Mouse (Mus musculus) hindbrain, embryonic 10.5 days (tissue): ENCODE results near the gene Vmn1r88. TPM values are rescaled to one million over a fixed set of nuclear protein-coding genes. Genes with fewer than 3 reads are reported as not detected.
"Not testable (repeated sequence)": the region's sequence is repeated elsewhere in the genome, so short reads cannot be mapped to it uniquely, and the experiment has no call there.

ENCODE experiments used
- DNase-seq: peaks from one replicate; pipeline ENCODE4 v3.0.0-alpha.2; 2017; ENCODE audit warnings: low spot score
- H3K27ac ChIP-seq: fragments of 300-500 bp; sonication (generic); 2 replicates; pipeline ENCODE4 v1.5.1; 2016; ENCODE audit warnings: mild to moderate bottlenecking, moderate library complexity
- H3K27me3 ChIP-seq: fragments of 300-500 bp; sonication (generic); 2 replicates; pipeline ENCODE4 v1.6.1; 2016; ENCODE audit warnings: mild to moderate bottlenecking; ENCODE audit not compliant: poor library complexity, insufficient read depth, severe bottlenecking
- H3K36me3 ChIP-seq: fragments of 300-500 bp; sonication (generic); 2 replicates; pipeline ENCODE4 v1.6.1; 2016; ENCODE audit warnings: mild to moderate bottlenecking, moderate library complexity
- H3K4me1 ChIP-seq: fragments of 300-500 bp; sonication (generic); replicated peaks from 2 replicates; pipeline ENCODE4 v1.6.1; 2016; ENCODE audit warnings: mild to moderate bottlenecking
- H3K4me3 ChIP-seq: fragments of 300-500 bp; sonication (generic); 2 replicates; pipeline ENCODE4 v1.5.1; 2016; ENCODE audit warnings: mild to moderate bottlenecking, moderate library complexity
- H3K9me3 ChIP-seq: fragments of 300-500 bp; sonication (generic); 2 replicates; pipeline ENCODE4 v1.6.1; 2016; ENCODE audit warnings: mild to moderate bottlenecking, moderate library complexity
- WGBS: fragments of 180-500 bp; shearing (Covaris S2); methylation state at CpG from one replicate; pipeline ENCODE4 v1.1.7; 2016; 5-methylcytosine and 5-hydroxymethylcytosine counted together
- polyA plus RNA-seq: library from polyadenylated mRNA; unstranded; fragments of >200 nt; fragmentation: Nextera tagmentation; extraction: Ambion mirVana; gene quantifications from 2 replicates; pipeline ENCODE4 v1.2.1, GENCODE M21; 2016

Vmn1r88 gene
- polyA plus RNA-seq: not detected in 2 replicates

GRCm38 (mm10) chr7:13159268-13159667 lies at the start of gene Vmn1r88:
TSS of gene Vmn1r88 (plus strand) at chr7:13159568.
- Histone ChIP-seq H3K4me3 (no peak within 1 kb of the TSS), H3K4me1 (no peaks in the 10 kb centered on the region), H3K36me3 (no peaks in the 10 kb centered on the region), H3K27ac (no peak within 1 kb of the TSS), H3K9me3 (no peaks in the 10 kb centered on the region), H3K27me3 (no peaks in the 10 kb centered on the region)
- DNase-seq: no peak

DNA sequence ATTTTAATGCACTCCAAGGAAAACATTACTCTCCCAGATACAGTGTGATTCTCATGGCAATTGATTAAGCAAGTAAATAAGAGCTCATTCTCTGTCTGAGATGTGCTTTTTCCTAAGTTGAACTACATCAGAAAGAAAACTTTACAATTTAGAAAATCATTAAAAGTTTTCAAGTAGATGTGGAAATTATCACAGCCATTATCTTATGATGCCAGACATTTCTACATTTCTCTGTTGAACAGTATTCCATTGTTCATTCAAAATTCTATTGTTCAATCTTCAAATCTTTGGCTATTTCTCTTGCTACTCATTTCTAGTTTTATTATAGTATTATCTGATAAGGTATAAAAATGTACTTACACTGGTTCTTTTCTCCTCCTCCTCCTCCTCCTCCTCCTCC lies 39.6 kb upstream of the Vmn1r88 start, which contains the start of gene Vmn1r86:
TSS of gene Vmn1r86 (minus strand) at position 101 of the 400 bp plus-strand sequence.
- H3K27ac ChIP-seq: no peak within 1 kb of the TSS
- no peaks in the 10 kb centered on the region for H3K9me3 ChIP-seq
- no peaks in the 10 kb centered on the region for H3K36me3 ChIP-seq
- no peak for DNase-seq
- no peak within 1 kb of the TSS for H3K4me3 ChIP-seq
- H3K27me3 ChIP-seq: no peaks in the 10 kb centered on the region
- no peaks in the 10 kb centered on the region for H3K4me1 ChIP-seq

- not testable (repeated sequence) for H3K9me3 ChIP-seq, H3K27me3 ChIP-seq, H3K4me1 ChIP-seq, H3K36me3 ChIP-seq, H3K27ac ChIP-seq
- H3K4me3 ChIP-seq: peak overlapping the region; percentile 40
- WGBS: 1% methylated on average over 24 of the region's 34 CpGs
- peak; percentile 6 for DNase-seq
Observed at GRCm38 (mm10) chr7:13123554-13124153, 35.7 kb upstream of the Vmn1r88 start.

DNA sequence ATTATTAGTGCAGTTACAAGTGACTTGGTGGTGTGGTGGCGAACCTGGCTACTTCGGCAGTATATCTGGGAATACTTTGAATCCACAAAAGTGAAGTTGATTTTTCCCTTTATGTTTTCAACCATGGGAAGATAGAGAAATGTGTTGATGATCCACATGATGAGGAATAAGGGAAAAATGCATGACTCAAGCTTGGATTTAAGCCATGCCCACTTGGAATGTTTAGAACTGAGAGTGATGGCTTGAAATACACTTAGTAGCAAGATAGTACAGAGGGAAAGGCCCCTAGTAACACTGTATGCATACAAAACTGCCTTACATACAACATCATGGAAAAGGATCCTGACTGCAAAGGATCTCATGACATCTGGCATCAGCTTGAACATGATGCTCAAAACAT lies 27.5 kb upstream of the Vmn1r88 start:
- no peaks in the 10 kb centered on the region for H3K9me3 ChIP-seq
- no peak overlapping the region for H3K4me3 ChIP-seq
- WGBS: 93% methylated on average over 2 of the region's 2 CpGs
- no peak for DNase-seq
- no peaks in the 10 kb centered on the region for H3K27me3 ChIP-seq
- H3K36me3 ChIP-seq: no peaks in the 10 kb centered on the region
- no peak overlapping the region for H3K27ac ChIP-seq
- no peaks in the 10 kb centered on the region for H3K4me1 ChIP-seq

DNA sequence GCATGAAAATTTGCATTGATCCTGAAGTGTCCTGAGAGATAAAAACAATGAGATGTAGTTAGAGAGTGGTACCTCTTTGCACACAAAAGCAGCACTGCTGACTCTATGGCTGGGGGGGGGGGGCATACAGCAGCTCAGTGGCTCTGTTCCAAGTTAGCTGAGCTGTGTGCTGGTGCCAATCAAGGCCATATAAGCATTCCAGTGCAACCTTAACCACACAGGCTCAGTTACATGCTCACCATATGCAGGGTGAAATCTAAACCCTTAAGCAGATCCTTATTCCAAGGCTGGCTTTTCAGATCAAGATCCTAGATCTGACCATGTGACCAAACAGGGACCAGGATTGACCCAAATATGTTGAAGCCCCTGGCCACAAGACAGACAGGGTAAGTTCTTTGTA lies 22.0 kb upstream of the Vmn1r88 start:
- Histone ChIP-seq H3K9me3 (no peaks in the 10 kb centered on the region; the same call in 1 of the 2 replicates), H3K4me3 (no peak overlapping the region), H3K27ac (no peak overlapping the region), H3K27me3 (no peaks in the 10 kb centered on the region), H3K4me1 (no peaks in the 10 kb centered on the region), H3K36me3 (no peaks in the 10 kb centered on the region)
- no peak for DNase-seq

DNA sequence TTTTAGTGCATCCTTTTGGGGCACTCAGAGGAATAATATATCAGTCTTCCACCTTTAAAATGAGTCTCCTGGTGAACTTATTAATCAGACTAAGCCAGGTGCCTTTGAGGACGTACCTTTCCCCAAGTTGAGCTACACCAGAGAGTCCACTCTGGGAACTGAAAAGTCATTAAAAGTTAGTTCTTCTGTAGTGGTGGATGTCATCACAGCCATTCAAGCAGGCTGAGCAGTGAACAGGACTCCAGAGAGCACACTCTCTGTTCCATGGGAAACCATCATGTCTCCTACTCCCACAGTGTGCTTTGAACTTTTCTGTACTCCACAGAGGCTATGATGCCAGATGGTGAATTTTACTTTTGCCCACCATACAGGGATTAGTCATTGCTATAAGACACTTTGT lies 19.3 kb upstream of the Vmn1r88 start, which contains the start of gene Vmn1r87:
TSS of gene Vmn1r87 (minus strand) at position 101 of the 400 bp plus-strand sequence.
- H3K9me3 ChIP-seq: no peaks in the 10 kb centered on the region; the same call in 1 of the 2 replicates
- H3K27me3 ChIP-seq: no peaks in the 10 kb centered on the region
- H3K27ac ChIP-seq: no peak within 1 kb of the TSS
- no peak within 1 kb of the TSS for H3K4me3 ChIP-seq
- no peak for DNase-seq
- H3K4me1 ChIP-seq: no peaks in the 10 kb centered on the region
- 85% methylated on average over 1 of the region's 1 CpGs for WGBS
- H3K36me3 ChIP-seq: no peaks in the 10 kb centered on the region

GRCm38 (mm10) chr7:13212720-13213119 lies 53.4 kb downstream of the Vmn1r88 start, which contains the start of gene Vmn1r89:
TSS of gene Vmn1r89 (plus strand) at chr7:13213020.
- no peaks in the 10 kb centered on the region for H3K4me1 ChIP-seq
- DNase-seq: no peak

More at GRCm38 (mm10) chr7:13212720-13213119, 53.4 kb downstream of the Vmn1r88 start, which contains the start of gene Vmn1r89:
- H3K36me3 ChIP-seq: no peaks in the 10 kb centered on the region
- no peaks in the 10 kb centered on the region for H3K27me3 ChIP-seq
- no peaks in the 10 kb centered on the region for H3K9me3 ChIP-seq
- H3K27ac ChIP-seq: no peak within 1 kb of the TSS
- no peak within 1 kb of the TSS for H3K4me3 ChIP-seq

Other genes with a start within 250 kb of the Vmn1r88 start
- gene Rps5, start 237.3 kb upstream of the Vmn1r88 start, polyA plus RNA-seq: 868 and 1,033 TPM in 2 replicates
- 0.62 and 0.77 TPM in 2 replicates for gene Rnf225, start 232.2 kb upstream of the Vmn1r88 start, polyA plus RNA-seq
- 11.8 and 12.7 TPM in 2 replicates for gene Zfp324, start 193.7 kb upstream of the Vmn1r88 start, polyA plus RNA-seq
- gene Zfp446, start 181.7 kb upstream of the Vmn1r88 start, polyA plus RNA-seq: 16.6 and 17.0 TPM in 2 replicates
- 0.11 and 0.26 TPM in 2 replicates for gene Slc27a5, start 161.4 kb upstream of the Vmn1r88 start, polyA plus RNA-seq
- 373 and 399 TPM in 2 replicates for gene Trim28, start 160.5 kb upstream of the Vmn1r88 start, polyA plus RNA-seq
- 31.3 and 34.4 TPM in 2 replicates for gene Zbtb45, start 149.5 kb upstream of the Vmn1r88 start, polyA plus RNA-seq
- gene Chmp2a, start 124.8 kb upstream of the Vmn1r88 start, polyA plus RNA-seq: 113 and 144 TPM in 2 replicates
- gene Ube2m, start 121.3 kb upstream of the Vmn1r88 start, polyA plus RNA-seq: 126 and 157 TPM in 2 replicates
- gene Mzf1, start 104.8 kb upstream of the Vmn1r88 start, polyA plus RNA-seq: 2.8 and 4.4 TPM in 2 replicates
- not detected in 2 replicates for gene Vmn1r85, start 64.4 kb upstream of the Vmn1r88 start, polyA plus RNA-seq
- not detected in 2 replicates for gene Vmn1r86, start 39.7 kb upstream of the Vmn1r88 start, polyA plus RNA-seq
- gene Vmn1r87, start 19.4 kb upstream of the Vmn1r88 start, polyA plus RNA-seq: not detected in 2 replicates
- gene Vmn1r89, start 53.5 kb downstream of the Vmn1r88 start, polyA plus RNA-seq: not detected in 2 replicates
- gene Lig1, start 117.7 kb downstream of the Vmn1r88 start, polyA plus RNA-seq: 118 and 154 TPM in 2 replicates
- 10.4 and 11.2 TPM in 2 replicates for gene Zswim9, start 119.2 kb downstream of the Vmn1r88 start, polyA plus RNA-seq
- 1.0 and 1.7 TPM in 2 replicates for gene Pla2g4c, start 165.1 kb downstream of the Vmn1r88 start, polyA plus RNA-seq
- gene Cabp5, start 238.6 kb downstream of the Vmn1r88 start, polyA plus RNA-seq: not detected in 2 replicates